Mouse (Mus musculus) testis, adult 2 months (tissue): ENCODE results near the gene Kif3b. TPM values are rescaled to one million over a fixed set of nuclear protein-coding genes. Genes with fewer than 3 reads are reported as not detected.

Experiments used
- H3K27ac ChIP-seq: fragments of 200-500 bp; 2 replicates; pipeline ENCODE4 v1.5.1; 2012; ENCODE audit warnings: low read depth, low read length; ENCODE audit not compliant: control insufficient read depth, insufficient read depth
- H3K27me3 ChIP-seq: fragments of 200-500 bp; 2 replicates; pipeline ENCODE4 v1.6.1; 2012; ENCODE audit warnings: mild to moderate bottlenecking, low read length, moderate library complexity; ENCODE audit not compliant: control insufficient read depth, insufficient read depth
- H3K36me3 ChIP-seq: fragments of 200-500 bp; 2 replicates; pipeline ENCODE4 v1.6.1; 2012; ENCODE audit warnings: mild to moderate bottlenecking, low read length; ENCODE audit not compliant: control insufficient read depth, insufficient read depth
- H3K4me1 ChIP-seq: fragments of 200-500 bp; 2 replicates; pipeline ENCODE4 v1.6.1; 2012; ENCODE audit warnings: low read length; ENCODE audit not compliant: control insufficient read depth, insufficient read depth
- H3K4me3 ChIP-seq: fragments of 200-500 bp; 2 replicates; pipeline ENCODE4 v1.5.1; 2012; ENCODE audit warnings: low read depth, mild to moderate bottlenecking, low read length, moderate library complexity, mixed read lengths; ENCODE audit not compliant: control insufficient read depth
- CTCF ChIP-seq: fragments of 200-500 bp; IDR thresholded peaks from 2 replicates; pipeline ENCODE4 v1.5.1; 2012; ENCODE audit warnings: low read depth, mild to moderate bottlenecking, inconsistent platforms, low read length, moderate library complexity; ENCODE audit not compliant: control insufficient read depth, insufficient read depth, insufficient replicate concordance
- POLR2A ChIP-seq: fragments of 200-500 bp; IDR thresholded peaks from 2 replicates; pipeline ENCODE4 v1.6.1; 2012; ENCODE audit warnings: low read depth, mild to moderate bottlenecking, inconsistent platforms, low read length, moderate library complexity; ENCODE audit not compliant: control insufficient read depth
- polyA plus RNA-seq: library from polyadenylated mRNA; depleted of rRNA; stranded (reverse); fragments of >200 nt; gene quantifications from 2 replicates; pipeline ENCODE4 v1.2.3, GENCODE M21; 2012; rRNA removed

Gene Kif3b
- 54.0 and 54.7 TPM in 2 replicates for polyA plus RNA-seq

- Histone ChIP-seq H3K27me3 (no peaks in the 10 kb centered on the region), H3K4me1 (peaks cover 11% of the 10 kb centered on the region), H3K36me3 (no peaks in the 10 kb centered on the region; the same call in 1 of the 2 replicates), H3K27ac (peak within 1 kb of the TSS; percentile 92), H3K4me3 (peak within 1 kb of the TSS; percentile 97)
- TF ChIP-seq CTCF (no peak), POLR2A (peak; percentile 67)
Measured at GRCm38 (mm10) chr2:153290938-153291928, at the start of gene Kif3b. Gene Kif3b, plus strand, starts transcription at chr2:153291413.

GRCm38 (mm10) chr2:153242156-153242555 lies 49.1 kb upstream of the Kif3b start:
- TF ChIP-seq POLR2A (no peak), CTCF (no peak)
- no peak overlapping the region for H3K27ac ChIP-seq
- no peaks in the 10 kb centered on the region for H3K27me3 ChIP-seq
- H3K4me1 ChIP-seq = peaks cover 11% of the 10 kb centered on the region
- H3K36me3 ChIP-seq = peaks cover 2% of the 10 kb centered on the region; the same call in 1 of the 2 replicates
- H3K4me3 ChIP-seq = peak overlapping the region; percentile 36; the same call in 1 of the 2 replicates

GRCm38 (mm10) chr2:153249751-153250150 lies 41.5 kb upstream of the Kif3b start:
- no peak for TF ChIP-seq POLR2A
- no peak for TF ChIP-seq CTCF
- Histone ChIP-seq H3K36me3 (peaks cover 2% of the 10 kb centered on the region; the same call in 1 of the 2 replicates), H3K4me3 (no peak overlapping the region), H3K27ac (no peak overlapping the region), H3K4me1 (no peaks in the 10 kb centered on the region), H3K27me3 (no peaks in the 10 kb centered on the region)

GRCm38 (mm10) chr2:153256604-153257003 lies 34.6 kb upstream of the Kif3b start:
- Histone ChIP-seq H3K36me3 (no peaks in the 10 kb centered on the region), H3K27me3 (no peaks in the 10 kb centered on the region), H3K27ac (no peak overlapping the region), H3K4me3 (no peak overlapping the region), H3K4me1 (no peaks in the 10 kb centered on the region)
- TF ChIP-seq POLR2A = no peak
- TF ChIP-seq CTCF = no peak

- no peaks in the 10 kb centered on the region for H3K4me1 ChIP-seq
- no peak overlapping the region for H3K27ac ChIP-seq
- no peak for TF ChIP-seq CTCF
- no peak for TF ChIP-seq POLR2A
- H3K4me3 ChIP-seq = no peak overlapping the region
- H3K27me3 ChIP-seq = no peaks in the 10 kb centered on the region
- no peaks in the 10 kb centered on the region; the same call in 1 of the 2 replicates for H3K36me3 ChIP-seq
Measured at GRCm38 (mm10) chr2:153259030-153259863, 32.0 kb upstream of the Kif3b start.

- Histone ChIP-seq H3K4me3 (no peak overlapping the region), H3K36me3 (no peaks in the 10 kb centered on the region; the same call in 1 of the 2 replicates), H3K27ac (no peak overlapping the region), H3K27me3 (no peaks in the 10 kb centered on the region), H3K4me1 (no peaks in the 10 kb centered on the region)
- TF ChIP-seq CTCF (no peak), POLR2A (no peak)
Measured at GRCm38 (mm10) chr2:153259864-153260674, 31.1 kb upstream of the Kif3b start.

- Histone ChIP-seq H3K4me1 (no peaks in the 10 kb centered on the region), H3K27ac (no peak overlapping the region), H3K27me3 (no peaks in the 10 kb centered on the region), H3K36me3 (peaks cover 2% of the 10 kb centered on the region), H3K4me3 (no peak overlapping the region)
- TF ChIP-seq CTCF = no peak
- TF ChIP-seq POLR2A = no peak
Measured at GRCm38 (mm10) chr2:153263053-153263452, 28.2 kb upstream of the Kif3b start.
